Mouse (Mus musculus) c-Kit-positive CD71-negative TER-119-negative erythroid progenitor cells, embryonic 14.5 days (primary cell): ENCODE measurements around the gene Tpk1.

Experiments used
- DNase-seq: peaks from one replicate; pipeline ENCODE4 v3.0.0-alpha.2; 2013; ENCODE audit warnings: low read depth

The Tpk1 gene

GRCm38 (mm10) chr6:43435987-43436541 lies 230.0 kb downstream of the Tpk1 start:
- no peak for DNase-seq

GRCm38 (mm10) chr6:43434365-43434764 lies 231.7 kb downstream of the Tpk1 start:
- DNase-seq = no peak

GRCm38 (mm10) chr6:43424978-43425377 lies 241.1 kb downstream of the Tpk1 start:
- no peak for DNase-seq

GRCm38 (mm10) chr6:43420358-43420979 lies 245.6 kb downstream of the Tpk1 start:
- no peak for DNase-seq

DNA sequence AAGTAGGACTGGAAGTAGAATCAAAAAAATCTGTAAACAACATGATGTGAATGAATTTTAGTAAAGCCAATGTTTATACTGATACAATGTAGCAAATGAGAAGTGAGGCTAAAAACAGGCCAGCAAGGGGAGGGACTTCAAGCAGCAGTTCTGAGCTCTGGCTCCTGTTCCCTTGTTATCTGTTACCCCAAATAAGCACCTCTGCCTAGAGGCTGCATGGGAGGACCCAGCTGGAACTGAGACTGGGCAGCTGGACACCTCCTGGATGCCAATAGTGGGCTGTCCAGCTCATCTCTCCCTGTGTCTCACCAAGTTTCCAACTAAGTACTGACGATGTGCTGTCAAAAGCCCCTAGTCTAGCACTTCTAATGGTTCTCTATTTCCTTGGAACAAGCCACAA lies 257.1 kb downstream of the Tpk1 start:
- no peak for DNase-seq

- no peak for DNase-seq
Observed at GRCm38 (mm10) chr6:43403076-43403475, 263.0 kb downstream of the Tpk1 start.

GRCm38 (mm10) chr6:43402219-43402997 lies 263.7 kb downstream of the Tpk1 start:
- DNase-seq = no peak

- DNase-seq = no peak
Observed at GRCm38 (mm10) chr6:43396426-43396825, 269.7 kb downstream of the Tpk1 start.

- DNase-seq = no peak
Observed at GRCm38 (mm10) chr6:43395538-43395937, 270.5 kb downstream of the Tpk1 start.

GRCm38 (mm10) chr6:43391358-43391757 lies 274.7 kb downstream of the Tpk1 start:
- DNase-seq = no peak

GRCm38 (mm10) chr6:43387273-43387672 lies 278.8 kb downstream of the Tpk1 start:
- no peak for DNase-seq

- no peak for DNase-seq
Observed at GRCm38 (mm10) chr6:43384841-43385240, 281.2 kb downstream of the Tpk1 start.

DNA sequence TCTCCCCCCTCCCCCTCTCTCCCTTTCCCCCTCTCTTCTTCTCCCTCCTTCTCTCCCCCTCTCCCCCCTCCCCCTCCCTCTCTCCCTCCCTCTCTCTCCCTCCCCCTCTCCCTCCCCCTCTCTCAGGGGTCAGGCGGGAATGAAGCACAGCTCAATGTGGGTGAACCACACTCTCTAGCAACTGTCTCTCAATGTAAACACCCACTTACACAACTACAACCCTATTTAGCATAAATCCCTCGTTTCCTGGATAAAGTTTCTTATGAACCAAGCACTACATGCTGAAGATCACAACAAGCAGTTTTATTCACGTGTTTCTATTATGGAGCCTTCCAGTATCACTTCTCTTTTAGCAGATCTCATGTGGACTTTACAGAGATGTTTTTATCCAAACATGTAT lies 281.8 kb downstream of the Tpk1 start:
- DNase-seq = no peak

GRCm38 (mm10) chr6:43382750-43383149 lies 283.3 kb downstream of the Tpk1 start:
- DNase-seq = no peak

- DNase-seq = no peak
Observed at GRCm38 (mm10) chr6:43382284-43382683, 283.8 kb downstream of the Tpk1 start.

DNA sequence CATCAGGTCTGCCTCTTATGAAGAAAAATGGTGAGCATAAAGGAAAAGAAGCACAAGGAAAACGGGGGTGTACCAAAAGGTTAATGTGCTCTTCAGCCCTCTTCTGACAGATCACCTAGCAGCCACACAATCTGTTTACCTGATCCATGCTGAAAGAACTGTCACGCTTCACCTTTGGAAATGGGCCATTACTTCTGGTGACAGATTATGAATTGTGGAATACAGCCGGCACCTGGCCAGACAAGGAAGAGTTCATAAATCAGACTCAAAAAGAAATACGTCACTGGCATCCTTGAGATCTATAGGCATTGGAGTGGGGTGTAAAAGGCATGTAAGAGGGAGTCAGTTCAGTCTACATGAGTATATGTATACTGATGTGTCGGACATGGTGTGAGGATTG lies 292.9 kb downstream of the Tpk1 start:
- DNase-seq = no peak

DNA sequence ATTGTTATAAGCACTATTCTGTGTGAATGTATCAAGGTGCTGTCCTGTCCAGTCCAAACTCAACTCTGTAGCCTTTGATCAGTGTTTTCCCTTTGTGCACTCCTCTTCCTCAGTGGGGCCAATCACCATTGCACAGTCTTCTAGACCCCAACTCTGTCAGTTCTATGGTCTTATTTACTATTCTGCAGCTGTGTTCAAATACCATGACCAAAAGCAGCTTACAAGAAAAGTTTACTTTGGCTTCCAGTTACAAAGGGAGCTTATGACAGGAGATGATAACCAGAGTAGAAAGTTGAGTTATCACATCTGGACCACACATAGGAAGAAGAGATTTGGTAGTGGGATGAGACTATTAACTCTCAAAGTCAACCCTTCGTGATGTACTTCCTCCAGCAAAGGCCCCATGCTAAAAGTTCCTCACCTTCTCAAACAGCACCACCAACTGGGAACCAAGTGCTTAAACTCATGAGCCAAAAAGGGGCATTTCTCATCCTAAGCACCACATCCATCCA lies 298.6 kb downstream of the Tpk1 start:
- DNase-seq = no peak

- DNase-seq = no peak
Observed at GRCm38 (mm10) chr6:43366952-43367351, 299.1 kb downstream of the Tpk1 start.

- no peak for DNase-seq
Observed at GRCm38 (mm10) chr6:43363917-43364316, 302.2 kb downstream of the Tpk1 start.

DNA sequence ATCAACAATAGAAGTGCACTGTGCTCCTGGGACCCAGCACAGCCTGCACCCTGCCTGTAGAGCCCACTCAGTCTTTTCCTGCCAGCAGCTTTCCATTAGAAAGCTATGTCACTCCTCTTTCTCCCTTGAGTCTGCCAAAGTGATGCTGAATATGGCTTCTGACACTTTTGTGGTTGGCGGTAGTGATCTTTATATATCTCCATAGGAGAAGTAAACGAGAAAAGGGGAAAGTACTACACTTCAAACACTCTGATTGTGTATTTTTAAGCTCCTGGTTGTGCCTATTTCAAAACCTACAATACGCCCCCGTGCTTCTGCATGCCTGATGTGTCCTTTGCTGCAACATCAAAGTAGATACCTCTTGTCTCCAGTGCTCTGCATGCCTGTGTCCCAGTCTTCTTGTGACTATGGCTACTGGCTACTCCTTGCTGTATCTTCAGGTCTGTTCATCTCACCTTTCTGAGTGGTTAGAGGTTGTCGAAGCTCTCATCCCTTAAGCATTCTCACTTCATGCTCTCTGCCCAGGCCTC lies 302.7 kb downstream of the Tpk1 start:
- no peak for DNase-seq

DNA sequence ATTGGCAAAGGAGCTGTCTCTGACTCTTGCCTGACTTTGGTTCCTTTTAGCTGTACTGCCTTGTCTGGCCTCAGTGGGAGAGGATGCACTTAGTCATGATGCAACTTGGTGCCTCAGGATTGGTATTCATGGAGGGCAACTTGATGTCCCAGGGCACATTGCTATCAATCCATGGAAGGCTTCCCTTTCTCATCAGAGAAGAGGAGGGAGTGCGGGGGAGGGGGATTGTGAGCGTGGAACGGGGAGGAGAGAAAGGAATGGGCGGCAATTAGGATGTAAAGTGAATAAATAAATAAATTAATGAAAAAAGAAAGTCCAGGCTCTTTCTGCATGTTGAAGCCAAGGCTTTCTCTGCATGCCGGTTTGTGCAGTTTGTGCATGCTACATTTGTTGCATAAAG lies 304.8 kb downstream of the Tpk1 start:
- no peak for DNase-seq

- no peak for DNase-seq
Observed at GRCm38 (mm10) chr6:43360214-43360613, 305.9 kb downstream of the Tpk1 start.
